Mouse (Mus musculus): ENCODE data around the gene Tnf. TPM values are rescaled to one million over a fixed set of nuclear protein-coding genes. Genes with fewer than 3 reads are reported as not detected.
A peak's percentile ranks its signal among the peaks of the same experiment; 100 is the strongest.

Gene Tnf
- polyA plus RNA-seq (2014; fragmentation: Nextera tagmentation; extraction: Ambion mirVana): not detected in 2 replicates

- peaks cover 6% of the 10 kb centered on the region for H3K27me3 ChIP-seq (ENCODE audit: control insufficient read depth, insufficient read depth, low read length)
- no peak for ATAC-seq (ENCODE audit: low FRiP score)
These were observed at the start of gene Tnf for GRCm38 (mm10) chr17:35201787-35202186. Tnf (minus strand) TSS chr17:35202007.

GRCm38 (mm10) chr17:35251162-35251719, 49.4 kb upstream of the Tnf start:
- ATAC-seq (ENCODE audit: low FRiP score): no peak
- Histone ChIP-seq H3K9me3 (ENCODE audit: control insufficient read depth, low read length) (no peaks in the 10 kb centered on the region), H3K4me1 (replicated peaks; ENCODE audit: control insufficient read depth, insufficient read depth, low read length) (0 out of 2 replicates have a peak, but pooled peaks cover 2% of the 10 kb centered on the region), H3K4me3 (ENCODE audit: low read depth, low read length) (no peak overlapping the region), H3K27me3 (ENCODE audit: control insufficient read depth, insufficient read depth, low read length) (no peaks in the 10 kb centered on the region), H3K4me2 (replicated peaks; ENCODE audit: low read depth, low read length) (no peak overlapping the region), H3K36me3 (ENCODE audit: control insufficient read depth, insufficient read depth, low read length) (peaks cover 51% of the 10 kb centered on the region), H3K27ac (ENCODE audit: low read depth, low read length) (no peak overlapping the region), H3K9ac (ENCODE audit: low read depth, low read length) (no peak overlapping the region)
- WGBS: 89% methylated on average over 15 of the region's 15 CpGs
- no peak for DNase-seq (ENCODE audit: low spot score)

More at GRCm38 (mm10) chr17:35201787-35202186, at the start of gene Tnf:
- Histone ChIP-seq H3K4me2 (replicated peaks; ENCODE audit: low read depth, low read length) (no peak within 1 kb of the TSS), H3K4me1 (replicated peaks; ENCODE audit: control insufficient read depth, insufficient read depth, low read length) (no peaks in the 10 kb centered on the region), H3K27ac (ENCODE audit: low read depth, low read length) (no peak within 1 kb of the TSS), H3K9me3 (ENCODE audit: control insufficient read depth, low read length) (no peaks in the 10 kb centered on the region), H3K36me3 (ENCODE audit: control insufficient read depth, insufficient read depth, low read length) (no peaks in the 10 kb centered on the region), H3K4me3 (ENCODE audit: low read depth, low read length) (no peak within 1 kb of the TSS), H3K9ac (ENCODE audit: low read depth, low read length) (no peak within 1 kb of the TSS)
- 48% methylated on average over 13 of the region's 13 CpGs for WGBS
- no peak for DNase-seq (ENCODE audit: low spot score)

GRCm38 (mm10) chr17:35250348-35251120, 48.7 kb upstream of the Tnf start:
- no peak for ATAC-seq (ENCODE audit: low FRiP score)
- H3K4me2 ChIP-seq (replicated peaks; ENCODE audit: low read depth, low read length): no peak overlapping the region
- DNase-seq (ENCODE audit: low spot score): no peak
- H3K4me1 ChIP-seq (replicated peaks; ENCODE audit: control insufficient read depth, insufficient read depth, low read length): peaks cover 5% of the 10 kb centered on the region; the same call in 1 of the 2 replicates
- H3K4me3 ChIP-seq (ENCODE audit: low read depth, low read length): no peak overlapping the region
- no peaks in the 10 kb centered on the region for H3K27me3 ChIP-seq (ENCODE audit: control insufficient read depth, insufficient read depth, low read length)
- H3K9ac ChIP-seq (ENCODE audit: low read depth, low read length): no peak overlapping the region
- WGBS: 93% methylated on average over 3 of the region's 3 CpGs
- no peaks in the 10 kb centered on the region for H3K9me3 ChIP-seq (ENCODE audit: control insufficient read depth, low read length)
- no peak overlapping the region for H3K27ac ChIP-seq (ENCODE audit: low read depth, low read length)
- peaks cover 56% of the 10 kb centered on the region for H3K36me3 ChIP-seq (ENCODE audit: control insufficient read depth, insufficient read depth, low read length)

- no peak overlapping the region for H3K4me2 ChIP-seq (replicated peaks; ENCODE audit: low read depth, low read length)
- no peak overlapping the region for H3K4me3 ChIP-seq (ENCODE audit: low read depth, low read length)
- peaks cover 63% of the 10 kb centered on the region for H3K36me3 ChIP-seq (ENCODE audit: control insufficient read depth, insufficient read depth, low read length)
- ATAC-seq (ENCODE audit: low FRiP score): no peak
- WGBS: 88% methylated on average over 19 of the region's 19 CpGs
- no peaks in the 10 kb centered on the region for H3K9me3 ChIP-seq (ENCODE audit: control insufficient read depth, low read length)
- H3K4me1 ChIP-seq (replicated peaks; ENCODE audit: control insufficient read depth, insufficient read depth, low read length): peaks cover 10% of the 10 kb centered on the region; the same call in 1 of the 2 replicates
- no peak overlapping the region for H3K9ac ChIP-seq (ENCODE audit: low read depth, low read length)
- DNase-seq (ENCODE audit: low spot score): no peak
- no peaks in the 10 kb centered on the region for H3K27me3 ChIP-seq (ENCODE audit: control insufficient read depth, insufficient read depth, low read length)
- H3K27ac ChIP-seq (ENCODE audit: low read depth, low read length): no peak overlapping the region
These were observed 47.8 kb upstream of the Tnf start for GRCm38 (mm10) chr17:35249451-35250197.

GRCm38 (mm10) chr17:35248986-35249385, 47.2 kb upstream of the Tnf start:
- Histone ChIP-seq H3K9me3 (ENCODE audit: control insufficient read depth, low read length) (no peaks in the 10 kb centered on the region), H3K9ac (ENCODE audit: low read depth, low read length) (no peak overlapping the region), H3K4me1 (replicated peaks; ENCODE audit: control insufficient read depth, insufficient read depth, low read length) (peaks cover 14% of the 10 kb centered on the region), H3K27me3 (ENCODE audit: control insufficient read depth, insufficient read depth, low read length) (no peaks in the 10 kb centered on the region), H3K4me2 (replicated peaks; ENCODE audit: low read depth, low read length) (no peak overlapping the region), H3K27ac (ENCODE audit: low read depth, low read length) (no peak overlapping the region), H3K36me3 (ENCODE audit: control insufficient read depth, insufficient read depth, low read length) (peaks cover 70% of the 10 kb centered on the region), H3K4me3 (ENCODE audit: low read depth, low read length) (no peak overlapping the region)
- DNase-seq (ENCODE audit: low spot score): no peak
- no peak for ATAC-seq (ENCODE audit: low FRiP score)
- WGBS: 90% methylated on average over 14 of the region's 14 CpGs

- H3K4me2 ChIP-seq (replicated peaks; ENCODE audit: low read depth, low read length): no peak overlapping the region
- H3K36me3 ChIP-seq (ENCODE audit: control insufficient read depth, insufficient read depth, low read length): peaks cover 66% of the 10 kb centered on the region
- ATAC-seq (ENCODE audit: low FRiP score) (no peak), DNase-seq (ENCODE audit: low spot score) (no peak)
- H3K4me3 ChIP-seq (ENCODE audit: low read depth, low read length): no peak overlapping the region
- H3K27me3 ChIP-seq (ENCODE audit: control insufficient read depth, insufficient read depth, low read length): no peaks in the 10 kb centered on the region
- H3K4me1 ChIP-seq (replicated peaks; ENCODE audit: control insufficient read depth, insufficient read depth, low read length): peaks cover 21% of the 10 kb centered on the region
- no peaks in the 10 kb centered on the region for H3K9me3 ChIP-seq (ENCODE audit: control insufficient read depth, low read length)
- H3K27ac ChIP-seq (ENCODE audit: low read depth, low read length): no peak overlapping the region
- WGBS: 89% methylated on average over 7 of the region's 7 CpGs
- no peak overlapping the region for H3K9ac ChIP-seq (ENCODE audit: low read depth, low read length)
These were observed 45.3 kb upstream of the Tnf start for GRCm38 (mm10) chr17:35247144-35247543.

- Histone ChIP-seq H3K4me3 (ENCODE audit: low read depth, low read length) (peak overlapping the region; percentile 6; the same call in 1 of the 2 replicates), H3K9me3 (ENCODE audit: control insufficient read depth, low read length) (no peaks in the 10 kb centered on the region), H3K4me2 (replicated peaks; ENCODE audit: low read depth, low read length) (no peak overlapping the region), H3K9ac (ENCODE audit: low read depth, low read length) (no peak overlapping the region), H3K27ac (ENCODE audit: low read depth, low read length) (no peak overlapping the region), H3K36me3 (ENCODE audit: control insufficient read depth, insufficient read depth, low read length) (peaks cover 59% of the 10 kb centered on the region), H3K27me3 (ENCODE audit: control insufficient read depth, insufficient read depth, low read length) (no peaks in the 10 kb centered on the region), H3K4me1 (replicated peaks; ENCODE audit: control insufficient read depth, insufficient read depth, low read length) (peaks cover 21% of the 10 kb centered on the region)
- ATAC-seq (ENCODE audit: low FRiP score) (no peak), DNase-seq (ENCODE audit: low spot score) (no peak)
- 87% methylated on average over 15 of the region's 15 CpGs for WGBS
These were observed 44.2 kb upstream of the Tnf start for GRCm38 (mm10) chr17:35245731-35246623.

GRCm38 (mm10) chr17:35244999-35245398, 43.2 kb upstream of the Tnf start:
- Histone ChIP-seq H3K36me3 (ENCODE audit: control insufficient read depth, insufficient read depth, low read length) (peaks cover 50% of the 10 kb centered on the region), H3K4me2 (replicated peaks; ENCODE audit: low read depth, low read length) (0 out of 2 replicates have a peak overlapping the region, but pooled peaks have one; percentile 71), H3K4me3 (ENCODE audit: low read depth, low read length) (no peak overlapping the region), H3K27ac (ENCODE audit: low read depth, low read length) (no peak overlapping the region), H3K9me3 (ENCODE audit: control insufficient read depth, low read length) (no peaks in the 10 kb centered on the region), H3K27me3 (ENCODE audit: control insufficient read depth, insufficient read depth, low read length) (no peaks in the 10 kb centered on the region), H3K9ac (ENCODE audit: low read depth, low read length) (no peak overlapping the region), H3K4me1 (replicated peaks; ENCODE audit: control insufficient read depth, insufficient read depth, low read length) (peaks cover 24% of the 10 kb centered on the region)
- WGBS: 94% methylated on average over 2 of the region's 2 CpGs
- DNase-seq (ENCODE audit: low spot score) (no peak), ATAC-seq (ENCODE audit: low FRiP score) (no peak)
